35 mouse cellular contexts compared by ENCODE assay signal in genomic region chr14:80443820-80444219, GRCm38 (mm10).
"Had no signal": no experiment of that assay in that cellular context is flagged by ENCODE, and none has a peak within 500 bp of the region (broad histone marks: within the 10 kb centered on the region; RNA-seq: fewer than 3 reads in every experiment).

No protein-coding gene starts in this region.

- H3K4me3 ChIP-seq: heart, embryonic 12.5 days; heart, embryonic 13.5 days; heart, embryonic 15.5 days; hindbrain, embryonic 10.5 days; hindbrain, embryonic 12.5 days; hindbrain, embryonic 13.5 days; hindbrain, embryonic 15.5 days; intestine, embryonic 15.5 days; kidney, embryonic 15.5 days; layer of hippocampus, adult 2 months; left cerebral cortex, adult 2 months had no signal

- ATAC-seq: hindbrain, embryonic 16.5 days; hindbrain, postnatal 0 days; inflammation-experienced regulatory T-cells, adult 6 months; intestine, embryonic 15.5 days; intestine, embryonic 16.5 days; intestine, postnatal 0 days had no signal

- H3K4me1 ChIP-seq: heart, embryonic 12.5 days; heart, embryonic 13.5 days; heart, embryonic 15.5 days; hindbrain, embryonic 10.5 days; hindbrain, embryonic 12.5 days; hindbrain, embryonic 13.5 days; hindbrain, embryonic 15.5 days; intestine, embryonic 15.5 days; kidney, embryonic 15.5 days had no signal

- H3K9me3 ChIP-seq: heart, embryonic 12.5 days; heart, embryonic 13.5 days; heart, embryonic 15.5 days; hindbrain, embryonic 10.5 days; hindbrain, embryonic 12.5 days; hindbrain, embryonic 13.5 days; hindbrain, embryonic 15.5 days; intestine, embryonic 15.5 days; kidney, embryonic 15.5 days had no signal

- H3K27me3 ChIP-seq: heart, embryonic 12.5 days; heart, embryonic 13.5 days; heart, embryonic 15.5 days; hindbrain, embryonic 12.5 days; hindbrain, embryonic 13.5 days; hindbrain, embryonic 15.5 days; intestine, embryonic 15.5 days; kidney, embryonic 15.5 days had no signal

- H3K4me2 ChIP-seq: heart, embryonic 11.5 days; heart, embryonic 12.5 days; heart, embryonic 13.5 days; heart, embryonic 15.5 days; hindbrain, embryonic 12.5 days; hindbrain, embryonic 13.5 days; hindbrain, embryonic 14.5 days; hindbrain, embryonic 15.5 days; intestine, embryonic 15.5 days; kidney, embryonic 15.5 days had no signal

- H3K9ac ChIP-seq: heart, embryonic 12.5 days; heart, embryonic 13.5 days; heart, embryonic 15.5 days; hindbrain, embryonic 12.5 days; hindbrain, embryonic 13.5 days; hindbrain, embryonic 14.5 days; hindbrain, embryonic 15.5 days; intestine, embryonic 15.5 days; kidney, embryonic 15.5 days had no signal

- DNase-seq: heart, postnatal 10 days; heart, postnatal 14 days; heart, postnatal 36 days; heart, postnatal 4 days; kidney, adult 11 months; kidney, adult 18-20 months; kidney, adult 2 months; kidney, adult 8-10 months; kidney, adult 9 months; kidney, postnatal 10 days; kidney, postnatal 14 days; kidney, postnatal 25 days; kidney, postnatal 36 days; kidney, postnatal 4 days; layer of hippocampus, adult 9-11 months; layer of hippocampus, postnatal 36 days had no signal

- H3K27ac ChIP-seq: heart, embryonic 13.5 days; heart, embryonic 15.5 days; hindbrain, embryonic 10.5 days; hindbrain, embryonic 12.5 days; hindbrain, embryonic 13.5 days; hindbrain, embryonic 14.5 days; hindbrain, embryonic 15.5 days; hindbrain, postnatal 0 days; intestine, embryonic 15.5 days; kidney, embryonic 15.5 days; kidney, postnatal 0 days; layer of hippocampus, adult 2 months; left cerebral cortex, adult 2 months had no signal

- H3K36me3 ChIP-seq: heart, embryonic 12.5 days; heart, embryonic 13.5 days; heart, embryonic 15.5 days; hindbrain, embryonic 10.5 days; hindbrain, embryonic 12.5 days; hindbrain, embryonic 13.5 days; hindbrain, embryonic 15.5 days; intestine, embryonic 15.5 days; kidney, embryonic 15.5 days had no signal
